Mouse (Mus musculus) spleen, adult 2 months (tissue): ENCODE results near the gene Vezt.

ENCODE experiments used
- CTCF ChIP-seq: fragments of 200-500 bp; IDR thresholded peaks from 2 replicates; pipeline ENCODE4 v1.5.1; 2011; ENCODE audit warnings: mild to moderate bottlenecking, inconsistent platforms; ENCODE audit not compliant: insufficient read depth, insufficient read length, insufficient replicate concordance; ENCODE audit errors: extremely low read depth
- POLR2A ChIP-seq: fragments of 200-500 bp; IDR thresholded peaks from 2 replicates; pipeline ENCODE4 v1.6.1; 2011; ENCODE audit warnings: low read depth, low read length, inconsistent platforms

DNA sequence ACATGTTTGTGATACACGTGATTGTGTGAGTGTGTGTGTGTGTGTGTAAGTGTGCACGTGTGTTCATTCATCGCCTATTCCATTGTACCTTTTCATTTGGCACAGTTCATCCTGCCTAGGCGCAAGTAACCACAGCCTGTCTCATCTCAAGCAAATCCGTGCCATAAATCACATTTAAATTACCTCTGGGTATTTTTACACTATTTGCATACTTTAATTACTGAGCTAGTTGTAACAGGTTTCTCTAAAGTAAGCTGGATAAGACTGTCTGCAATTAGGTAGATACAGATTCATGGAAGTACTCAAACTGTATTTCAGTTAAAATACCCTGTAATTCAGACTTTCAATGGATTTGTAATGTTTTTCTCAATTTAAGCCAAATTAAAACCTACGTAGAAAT lies 20.9 kb upstream of the Vezt start:
- TF ChIP-seq POLR2A (no peak), CTCF (no peak)
